Mouse (Mus musculus) neutrophil, adult 5-6 weeks (primary cell): Measurements from ENCODE around the gene Tm4sf19. TPM values are rescaled to one million over a fixed set of nuclear protein-coding genes. Genes with fewer than 3 reads are reported as not detected.
A peak's percentile ranks its signal among the peaks of the same experiment; 100 is the strongest.
"Not testable (repeated sequence)": the region's sequence is repeated elsewhere in the genome, so short reads cannot be mapped to it uniquely, and the experiment has no call there.

Experiments used
- ATAC-seq: fragments of 151-379, 151-347 bp; 2 replicates; pipeline ENCODE4 v1.8.0; 2017; ENCODE audit warnings: mild to moderate bottlenecking, moderate TSS enrichment; ENCODE audit not compliant: insufficient number of reproducible peaks, poor library complexity, low FRiP score, severe bottlenecking; ENCODE audit errors: extremely low read depth
- total RNA-seq: library from RNA; stranded (forward); fragments of 200-1000 nt; gene quantifications from 2 replicates; pipeline ENCODE4 v1.2.3, GENCODE M21; 2017

Tm4sf19 gene
- total RNA-seq, 1 experiment from 2014 or later: not detected

DNA sequence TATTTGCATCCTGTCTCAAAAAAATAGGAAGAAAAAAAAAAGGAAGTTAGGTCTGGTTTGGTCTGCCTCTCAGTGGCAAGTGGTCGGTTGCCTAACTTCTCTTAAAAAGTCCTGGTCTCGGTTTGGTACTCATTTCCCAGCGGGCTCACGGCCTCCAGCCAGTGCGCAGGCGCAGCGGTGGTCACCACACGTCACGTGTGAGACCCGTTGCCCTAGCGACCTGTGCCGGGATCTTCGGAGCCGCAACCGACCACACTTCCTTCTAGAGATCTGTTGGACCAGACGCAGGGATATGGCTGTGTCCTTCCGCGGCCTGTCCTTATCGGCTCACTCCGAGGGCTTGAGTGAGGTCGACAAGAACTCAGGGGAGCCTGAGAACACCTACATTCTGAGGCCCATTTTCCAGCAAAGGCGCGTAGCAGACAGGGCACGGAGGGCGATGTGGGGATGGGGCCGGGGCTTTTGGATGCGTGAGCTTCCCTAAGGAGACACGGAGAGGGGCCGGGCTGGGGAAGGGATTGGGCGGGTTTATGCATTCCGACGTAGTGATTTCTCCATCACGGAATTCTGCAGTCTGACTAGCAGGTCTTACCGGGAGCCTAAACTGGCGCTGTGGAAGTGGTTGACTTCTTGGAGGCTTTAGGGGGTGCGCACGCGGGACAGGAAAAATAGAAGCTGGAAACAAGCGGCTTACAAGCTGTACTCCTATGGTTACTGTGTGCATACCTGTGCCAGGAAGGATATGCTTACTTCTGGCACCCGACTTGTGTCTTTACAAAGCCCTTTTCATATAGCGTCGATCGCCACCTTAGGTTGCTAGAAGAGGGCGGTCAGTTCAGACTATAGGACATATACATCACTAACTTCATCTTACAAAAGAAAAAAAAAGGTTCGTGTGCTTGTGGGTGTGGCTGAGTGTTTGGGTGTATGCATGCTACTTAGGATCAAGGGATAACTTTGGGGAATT lies 19.5 kb downstream of the Tm4sf19 start, which contains the start of gene Tctex1d2:
Tctex1d2 (plus strand) TSS at position 186 of the 967 bp plus-strand sequence.
- peak; percentile 93 for ATAC-seq

DNA sequence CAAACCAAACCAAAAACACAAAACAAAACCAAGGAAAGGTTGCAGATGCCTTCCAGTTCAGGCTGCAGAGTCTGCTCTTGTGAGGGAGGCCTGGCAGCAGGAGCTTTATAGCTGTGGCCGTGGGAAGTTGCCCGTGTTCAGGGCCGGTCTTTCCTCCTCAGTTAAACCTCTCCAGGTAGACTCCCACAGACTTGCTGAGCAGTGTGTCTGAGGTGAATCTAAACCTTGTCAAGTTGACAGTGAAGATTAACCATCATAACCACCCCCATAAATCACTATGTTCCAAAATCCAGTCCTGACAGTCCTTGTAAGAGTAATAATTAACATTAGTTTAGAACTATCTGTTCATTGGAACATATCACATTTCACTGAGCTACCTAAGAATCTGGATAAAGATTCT lies 27.2 kb downstream of the Tm4sf19 start:
- ATAC-seq: no peak

DNA sequence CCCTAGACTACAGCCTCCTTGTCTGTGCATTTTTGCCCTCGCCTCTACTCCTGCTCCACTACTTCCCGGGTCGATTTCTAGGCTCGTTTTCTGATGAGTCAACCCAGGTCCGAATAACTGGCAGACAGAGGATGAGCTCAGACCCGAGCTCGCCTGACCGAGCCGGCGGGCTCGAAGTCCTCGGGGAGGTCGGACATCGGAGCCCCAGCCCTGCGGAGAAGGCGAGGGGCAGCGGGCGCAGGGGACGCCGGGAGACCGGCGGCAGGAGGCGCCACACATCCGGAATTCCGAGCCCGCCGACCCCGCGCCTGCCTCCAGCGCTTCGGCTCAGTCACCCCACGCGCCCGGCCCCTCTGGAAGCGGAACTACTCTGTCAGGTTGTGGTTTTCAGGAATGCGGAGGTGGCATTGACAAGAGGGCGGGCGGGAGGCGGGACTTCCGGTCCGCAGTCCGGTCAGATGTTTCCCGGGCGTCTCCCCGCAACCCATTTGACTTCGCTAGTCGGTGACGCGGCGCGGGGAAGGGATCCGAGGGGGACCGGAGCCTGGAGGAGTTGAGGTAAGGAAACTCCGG lies 30.3 kb downstream of the Tm4sf19 start, which contains the start of gene Pcyt1a:
Pcyt1a (plus strand) TSS at position 448 of the 573 bp plus-strand sequence.
- peak; percentile 86 for ATAC-seq

DNA sequence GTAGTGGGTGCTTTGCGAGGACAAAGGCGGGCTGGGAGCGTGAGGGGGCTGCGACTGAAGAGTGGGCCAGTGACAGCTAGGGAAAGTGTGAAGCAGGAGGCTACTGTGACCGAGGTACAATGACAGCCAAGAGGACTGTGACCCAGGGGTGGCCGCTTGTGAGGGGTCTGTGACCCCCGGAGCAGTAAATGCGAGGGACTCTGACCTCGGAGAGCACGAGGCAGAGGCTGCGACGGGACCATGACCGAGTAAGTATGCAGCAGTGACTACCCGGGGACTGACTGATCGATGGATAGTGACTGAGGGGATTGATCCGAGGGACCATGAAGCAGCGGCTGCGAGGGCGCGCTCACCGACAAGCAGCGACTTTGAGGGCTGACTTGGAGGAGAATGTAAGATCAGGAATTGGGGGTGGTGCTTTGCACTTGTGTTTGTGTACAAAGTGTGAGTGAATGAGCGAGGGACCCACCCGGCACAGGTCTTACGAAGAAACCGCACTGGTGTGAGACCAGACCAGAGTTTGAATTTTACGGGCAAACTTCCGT lies 30.8 kb downstream of the Tm4sf19 start:
- peak; percentile 16; the same call in 1 of the 2 replicates for ATAC-seq

DNA sequence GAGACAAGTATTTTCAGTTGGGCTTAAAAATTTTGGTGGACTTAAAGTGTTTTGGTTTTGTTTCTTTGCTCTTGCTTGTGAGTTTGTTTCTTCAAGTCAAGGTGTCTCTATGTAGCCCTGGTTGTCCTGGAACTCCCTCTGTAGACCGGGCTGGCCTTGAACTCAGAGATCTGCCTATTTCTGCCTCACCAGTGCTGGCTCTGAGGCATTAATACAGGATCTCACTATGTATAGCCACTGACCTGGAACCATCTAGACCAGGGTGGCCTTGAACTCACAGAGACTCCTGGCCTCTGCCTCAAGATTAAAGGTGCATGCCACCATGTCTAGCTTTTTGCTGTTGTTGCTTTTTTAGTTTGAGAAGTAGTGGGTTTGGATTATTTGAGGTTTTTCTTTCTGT lies 31.6 kb downstream of the Tm4sf19 start:
- no peak for ATAC-seq

DNA sequence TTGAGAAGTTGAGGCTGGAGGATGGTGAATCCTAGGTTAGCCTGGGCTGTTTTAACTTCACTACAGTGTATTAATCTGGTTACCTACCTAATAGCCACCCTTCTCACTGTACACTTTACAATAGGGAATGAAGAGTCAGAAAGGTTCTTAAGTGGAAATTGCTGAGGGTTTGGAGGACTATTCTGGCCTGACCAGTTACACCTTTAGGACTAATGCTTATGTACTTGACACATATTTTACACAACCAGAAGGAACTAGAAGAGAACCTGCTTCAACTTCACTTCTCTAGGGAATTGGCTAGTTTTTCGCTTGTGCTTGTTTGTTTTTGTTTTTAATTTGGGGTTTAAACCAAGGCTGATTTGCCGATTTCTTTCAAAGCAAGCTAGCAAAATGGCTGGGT lies 32.8 kb downstream of the Tm4sf19 start:
- ATAC-seq: no peak

DNA sequence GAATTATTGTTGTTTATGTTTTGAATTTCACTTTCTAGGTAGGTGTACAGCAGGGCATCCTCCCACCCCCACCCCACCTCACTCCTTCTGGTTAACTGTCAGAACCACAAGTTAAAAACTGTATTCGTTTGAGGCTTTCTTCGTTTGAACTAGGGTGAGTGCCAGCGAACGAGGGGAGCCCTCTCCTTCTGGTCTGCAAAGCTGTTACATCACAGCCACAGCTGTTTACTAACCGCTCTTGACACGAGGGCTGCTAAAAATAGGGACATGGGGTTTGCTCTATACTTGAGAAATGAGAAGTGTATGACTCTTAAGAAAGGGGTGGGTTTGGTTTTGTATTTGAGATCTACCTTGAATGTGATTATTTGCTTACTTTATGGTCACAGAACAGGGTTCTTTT lies 33.8 kb downstream of the Tm4sf19 start:
- peak; percentile 72 for ATAC-seq

DNA sequence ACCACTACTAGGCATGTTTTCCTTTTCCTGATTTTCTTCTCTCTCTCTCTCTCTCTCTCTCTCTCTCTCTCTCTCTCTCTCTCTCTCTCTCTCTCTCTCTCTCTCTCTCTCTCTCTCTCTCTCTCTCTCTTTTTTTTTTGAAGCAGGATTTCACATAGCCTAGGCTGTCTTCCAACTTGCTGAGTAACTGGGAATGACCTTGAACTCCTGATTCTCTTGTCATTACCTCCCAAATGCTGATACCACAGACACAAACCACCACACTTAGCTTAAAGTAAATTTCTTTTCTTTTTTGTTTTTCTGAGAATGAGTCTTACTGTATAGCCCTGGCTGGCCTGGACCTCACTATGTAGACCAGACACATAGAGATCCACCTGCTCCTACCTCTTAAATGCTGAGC lies 34.4 kb downstream of the Tm4sf19 start:
- no peak for ATAC-seq

DNA sequence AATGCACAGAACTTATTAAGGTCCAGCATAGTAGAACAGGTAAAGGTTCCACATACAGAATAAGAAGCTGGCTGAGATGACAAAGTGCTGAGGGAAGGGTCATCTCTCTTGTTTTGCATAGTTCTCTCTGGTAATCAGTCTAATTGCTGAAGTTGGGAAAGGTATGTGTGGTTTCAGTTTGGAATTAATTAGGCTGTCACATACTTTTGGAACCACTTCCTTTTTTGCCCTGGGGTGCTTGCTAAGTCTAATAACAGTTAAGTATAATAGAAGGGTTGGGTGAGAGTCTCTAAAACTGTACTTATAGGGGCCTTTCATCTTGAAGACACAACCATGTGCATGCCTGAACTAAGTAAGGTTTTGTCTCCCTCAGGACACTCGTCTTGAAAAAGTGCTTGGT lies 36.4 kb downstream of the Tm4sf19 start:
- ATAC-seq: no peak

DNA sequence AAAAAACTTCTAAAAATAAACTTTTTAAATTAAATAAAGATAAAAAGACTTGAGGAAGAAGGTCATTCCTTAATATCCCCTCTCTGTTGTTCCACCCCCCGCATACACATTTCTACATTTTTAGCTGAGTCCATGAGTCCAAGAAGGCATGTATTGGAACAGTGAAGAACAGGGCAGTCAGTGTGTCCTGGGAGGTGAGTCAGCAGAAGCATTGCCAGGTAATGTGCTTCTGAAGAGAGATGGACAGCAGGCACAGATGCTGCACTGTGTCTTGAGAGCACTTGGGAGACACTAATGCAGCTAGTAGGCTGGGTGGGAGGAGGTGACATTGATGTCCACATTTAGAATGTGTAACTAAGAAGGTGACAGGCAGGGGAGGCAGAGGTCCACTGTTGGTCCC lies 37.0 kb downstream of the Tm4sf19 start:
- ATAC-seq: no peak

DNA sequence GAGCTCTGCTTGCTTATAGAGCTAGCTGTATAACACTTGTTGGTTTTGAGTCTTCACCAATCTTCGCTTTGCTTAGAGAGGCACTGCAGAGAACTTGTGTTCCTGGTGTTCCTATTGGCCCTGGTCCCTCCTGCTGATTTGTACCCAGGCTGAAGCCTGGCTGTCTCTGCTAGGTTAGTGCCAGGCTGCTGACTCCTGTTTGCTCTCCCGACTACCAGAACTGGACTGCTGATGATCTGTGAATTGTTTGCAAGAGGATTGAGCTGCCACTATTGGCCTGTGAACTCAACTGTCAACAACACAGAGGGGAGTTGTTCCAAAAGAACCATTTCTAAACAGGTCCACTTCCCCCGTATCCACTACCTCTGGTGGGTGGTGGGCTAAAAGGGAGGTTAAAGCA lies 41.1 kb downstream of the Tm4sf19 start:
- no peak for ATAC-seq

DNA sequence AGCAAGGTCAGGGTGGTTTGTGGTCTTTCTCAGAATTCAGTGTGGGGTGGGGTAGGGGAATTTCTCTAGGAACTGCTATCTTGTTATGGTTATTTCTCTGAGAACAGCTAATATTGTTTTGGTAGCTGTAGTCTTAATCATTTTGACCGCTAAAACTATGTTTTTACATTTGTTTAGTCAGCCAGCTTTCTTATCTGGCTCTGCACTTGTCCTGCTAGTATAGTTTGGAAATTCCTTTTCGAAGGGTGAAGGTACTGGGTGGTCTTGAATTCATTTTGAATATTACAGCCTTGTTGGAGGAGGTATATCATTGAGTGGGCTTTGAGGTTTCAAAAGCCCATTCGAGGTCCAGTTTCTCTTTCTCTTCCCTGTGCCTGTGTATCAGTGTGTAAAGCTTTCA lies 44.3 kb downstream of the Tm4sf19 start:
- ATAC-seq: not testable (repeated sequence)

DNA sequence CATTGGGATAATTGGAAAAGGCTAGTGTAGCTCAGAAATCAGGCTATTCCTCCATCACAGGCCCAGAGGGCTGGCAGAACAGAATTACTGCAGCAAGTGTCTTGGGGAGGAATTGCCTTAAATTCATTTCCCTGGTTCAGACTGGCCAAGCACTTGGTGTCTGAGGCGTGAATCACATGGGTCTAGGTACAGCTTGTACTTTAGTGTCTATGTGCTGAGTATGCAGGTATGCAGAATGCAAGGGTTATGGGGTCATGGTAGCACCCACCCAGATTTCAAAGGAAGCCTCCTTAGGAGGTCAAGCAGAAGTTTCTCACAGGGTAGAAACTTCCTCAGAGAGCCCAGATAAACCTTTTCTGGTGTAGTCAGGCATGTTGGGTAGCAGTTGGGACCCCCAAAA lies 45.3 kb downstream of the Tm4sf19 start:
- no peak for ATAC-seq

DNA sequence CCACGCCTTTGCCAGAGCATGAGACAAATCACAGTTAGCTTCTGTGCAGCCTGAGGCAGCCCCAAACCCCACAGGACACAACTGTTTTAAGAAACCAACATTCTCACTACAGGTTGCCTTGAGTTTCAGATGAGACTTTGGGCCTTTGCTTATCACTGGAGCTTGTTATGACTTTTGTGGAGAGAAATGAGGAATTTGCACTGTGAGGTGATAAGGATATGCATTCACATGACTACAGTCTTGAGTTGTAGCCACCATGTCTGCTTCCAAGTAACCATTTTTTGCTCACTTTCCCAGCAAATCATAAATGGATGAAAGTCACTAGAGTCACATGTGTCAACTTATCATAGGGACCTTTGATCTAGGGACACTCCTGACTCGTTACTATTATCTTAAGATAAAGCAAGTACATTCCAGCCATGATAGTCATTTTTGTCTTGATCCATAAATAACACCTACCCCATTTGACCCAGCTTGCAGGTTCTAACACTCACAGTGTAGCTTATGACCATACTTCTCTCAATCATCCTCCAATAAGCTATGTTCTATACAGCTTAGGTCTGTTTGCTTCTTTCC lies 46.3 kb downstream of the Tm4sf19 start:
- ATAC-seq: no peak

DNA sequence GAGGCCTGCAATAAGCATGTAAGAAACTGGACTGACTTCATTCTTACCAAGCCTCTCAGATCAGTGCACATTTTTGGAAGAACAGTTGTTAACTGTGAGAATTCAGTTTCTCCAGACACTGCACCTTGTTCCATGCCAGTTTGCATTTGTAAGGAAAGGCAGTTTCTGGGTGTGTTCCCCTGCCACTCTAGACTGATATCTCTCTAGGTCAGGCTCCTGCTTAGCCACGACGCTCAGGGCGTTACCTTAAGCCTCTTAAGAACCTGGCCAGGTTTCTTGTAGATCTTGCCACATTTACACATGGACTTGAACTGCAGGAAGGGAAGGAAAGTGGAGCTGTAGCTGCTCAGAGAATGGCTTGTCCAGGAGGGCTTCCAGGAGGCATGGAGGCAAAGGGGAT lies 49.4 kb downstream of the Tm4sf19 start:
- no peak for ATAC-seq

DNA sequence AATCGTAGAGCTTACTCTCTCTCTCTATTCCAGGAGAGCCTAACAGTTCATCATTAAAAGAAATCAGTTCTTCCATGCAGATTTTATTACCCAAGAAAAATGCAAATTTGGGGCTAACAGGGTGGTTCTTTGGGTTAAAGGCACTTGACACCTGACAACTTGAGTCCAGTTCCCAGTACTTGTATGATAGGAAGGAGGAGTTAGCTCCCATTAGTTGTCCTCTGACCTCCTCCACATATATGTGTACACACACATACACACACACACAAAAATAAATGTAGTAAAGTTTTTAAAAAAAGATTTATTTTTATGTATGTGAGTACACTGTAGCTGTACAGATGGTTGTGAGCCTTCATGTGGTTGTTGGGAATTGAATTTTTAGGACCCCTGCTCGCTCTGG lies 49.8 kb downstream of the Tm4sf19 start:
- ATAC-seq: no peak

DNA sequence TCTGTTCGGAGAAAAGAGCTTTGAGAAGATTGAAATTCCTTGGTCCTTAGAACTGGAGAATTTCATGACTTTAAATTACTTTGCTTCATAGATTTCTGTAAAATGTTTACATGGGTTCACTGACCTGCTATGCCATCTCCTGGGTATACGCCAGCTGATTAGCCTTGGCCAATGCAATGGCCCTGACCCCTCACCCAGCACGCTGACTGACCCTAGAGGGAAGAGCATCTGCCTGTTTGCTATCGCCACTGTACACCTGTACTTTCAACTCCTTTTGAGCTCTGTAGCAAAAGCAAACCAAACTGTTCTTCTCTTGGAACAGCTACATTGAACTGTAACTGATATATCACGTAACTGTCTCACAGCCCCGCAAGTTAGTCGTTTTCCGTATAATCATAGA lies 52.8 kb downstream of the Tm4sf19 start:
- ATAC-seq: no peak

DNA sequence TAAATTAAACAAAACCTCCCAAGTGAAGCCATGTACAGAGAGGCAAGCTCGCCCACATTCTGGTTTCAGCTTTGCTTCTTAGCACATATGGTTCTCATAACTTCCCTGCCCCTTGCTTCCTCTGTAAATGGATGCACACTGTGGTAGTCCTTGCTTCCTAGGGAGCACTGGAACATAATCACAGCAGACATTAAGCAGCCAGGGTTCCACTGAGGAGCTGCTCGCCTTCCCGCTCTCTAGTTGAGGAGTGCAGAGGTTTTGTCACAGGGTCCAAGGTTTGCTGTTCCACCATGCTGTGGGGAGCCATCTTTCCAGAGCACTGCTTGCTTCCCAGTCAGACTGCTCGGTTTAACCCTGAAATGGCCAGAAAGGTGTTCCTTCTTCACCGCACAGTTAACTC lies 54.3 kb downstream of the Tm4sf19 start:
- no peak for ATAC-seq

DNA sequence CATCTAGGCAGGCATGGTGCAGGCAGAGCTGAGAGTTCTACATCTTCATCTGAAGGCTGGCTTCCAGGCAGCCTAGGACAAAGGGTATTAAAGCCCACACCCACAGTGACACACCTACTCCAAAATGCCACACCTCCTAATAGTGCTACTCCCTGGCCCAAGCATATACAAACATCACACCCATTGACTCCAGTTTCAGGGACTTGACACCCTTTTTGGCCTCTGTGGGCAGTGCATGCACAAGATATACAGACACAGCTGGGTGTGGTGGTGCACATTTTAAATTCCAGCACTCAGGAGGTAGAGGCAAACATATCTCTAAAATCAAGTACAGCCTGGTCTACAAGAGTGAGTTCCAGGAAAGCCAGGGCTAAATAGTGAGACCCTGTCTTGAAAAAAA lies 55.8 kb downstream of the Tm4sf19 start:
- ATAC-seq: no peak

DNA sequence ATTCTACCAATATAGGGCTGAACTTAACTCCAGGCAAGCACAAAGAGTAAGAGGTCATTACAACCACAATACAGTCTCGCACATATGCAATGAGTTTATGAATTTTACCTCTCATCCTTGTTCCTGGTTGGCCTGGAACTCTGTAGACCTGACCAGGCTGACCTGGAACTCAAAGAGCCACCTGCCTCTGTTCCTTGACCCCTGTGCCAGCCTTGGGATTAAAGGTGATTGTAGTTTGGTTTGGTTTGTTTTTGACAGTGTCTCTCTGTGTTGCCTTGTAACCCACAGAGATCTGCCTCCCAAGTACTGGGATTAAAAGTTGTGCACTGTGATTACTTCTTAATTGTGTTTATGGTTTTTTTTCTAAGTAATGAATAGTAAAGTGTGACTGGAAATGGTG lies 56.5 kb downstream of the Tm4sf19 start:
- no peak for ATAC-seq
